Mouse (Mus musculus): ENCODE measurements around the gene Cdk16.

GRCm38 (mm10) chrX:20687519-20688067, at the start of gene Cdk16:
- TF ChIP-seq CTCF (IDR thresholded peaks at IDR 0.05; ENCODE audit: low read depth) (no peak), EP300 (IDR thresholded peaks at IDR 0.05; ENCODE audit: low read depth) (no peak)

Data from heart, postnatal 0 days (tissue).